Mouse (Mus musculus): ENCODE results near the gene Dnase2b. TPM values are rescaled to one million over a fixed set of nuclear protein-coding genes. Genes with fewer than 3 reads are reported as not detected.

Dnase2b gene
- not detected in 2 replicates for polyA plus RNA-seq (2015; fragmentation: Nextera tagmentation; extraction: Ambion mirVana)

- Histone ChIP-seq H3K27me3 (no peaks in the 10 kb centered on the region), H3K9ac (no peak within 1 kb of the TSS), H3K4me3 (no peak within 1 kb of the TSS), H3K4me2 (no peak within 1 kb of the TSS), H3K27ac (replicated peaks) (no peak within 1 kb of the TSS), H3K36me3 (no peaks in the 10 kb centered on the region), H3K4me1 (replicated peaks) (no peaks in the 10 kb centered on the region), H3K9me3 (no peaks in the 10 kb centered on the region)
- no peak for ATAC-seq (ENCODE audit: low read depth)
- WGBS: 94% methylated on average over 4 of the region's 4 CpGs
Measured at GRCm38 (mm10) chr3:146615496-146615895, at the start of gene Dnase2b. Dnase2b (minus strand) TSS chr3:146615596.

- H3K27me3 ChIP-seq: no peaks in the 10 kb centered on the region
- H3K4me2 ChIP-seq: no peak overlapping the region
- H3K36me3 ChIP-seq: no peaks in the 10 kb centered on the region
- H3K4me3 ChIP-seq: no peak overlapping the region
- H3K9ac ChIP-seq: no peak overlapping the region
- 78% methylated on average over 7 of the region's 7 CpGs for WGBS
- H3K27ac ChIP-seq (replicated peaks): no peak overlapping the region
- no peak for ATAC-seq (ENCODE audit: low read depth)
- no peaks in the 10 kb centered on the region for H3K4me1 ChIP-seq (replicated peaks)
- H3K9me3 ChIP-seq: no peaks in the 10 kb centered on the region
Measured at GRCm38 (mm10) chr3:146661907-146662306, 46.5 kb upstream of the Dnase2b start.

GRCm38 (mm10) chr3:146661001-146661400, 45.6 kb upstream of the Dnase2b start:
- Histone ChIP-seq H3K36me3 (no peaks in the 10 kb centered on the region), H3K4me1 (replicated peaks) (no peaks in the 10 kb centered on the region), H3K9me3 (no peaks in the 10 kb centered on the region), H3K9ac (no peak overlapping the region), H3K4me2 (no peak overlapping the region), H3K27me3 (no peaks in the 10 kb centered on the region), H3K4me3 (no peak overlapping the region), H3K27ac (replicated peaks) (no peak overlapping the region)
- WGBS: 80% methylated on average over 6 of the region's 6 CpGs
- ATAC-seq (ENCODE audit: low read depth): no peak

- no peak overlapping the region for H3K9ac ChIP-seq
- H3K9me3 ChIP-seq: no peaks in the 10 kb centered on the region
- no peak overlapping the region for H3K4me3 ChIP-seq
- no peak overlapping the region for H3K4me2 ChIP-seq
- no peak for ATAC-seq (ENCODE audit: low read depth)
- H3K27me3 ChIP-seq: no peaks in the 10 kb centered on the region
- no peaks in the 10 kb centered on the region for H3K4me1 ChIP-seq (replicated peaks)
- no peak overlapping the region for H3K27ac ChIP-seq (replicated peaks)
- 95% methylated on average over 5 of the region's 5 CpGs for WGBS
- H3K36me3 ChIP-seq: no peaks in the 10 kb centered on the region
Measured at GRCm38 (mm10) chr3:146659321-146659720, 43.9 kb upstream of the Dnase2b start.

- H3K4me1 ChIP-seq (replicated peaks): no peaks in the 10 kb centered on the region
- 83% methylated on average over 1 of the region's 1 CpGs for WGBS
- no peak overlapping the region for H3K4me2 ChIP-seq
- no peaks in the 10 kb centered on the region for H3K36me3 ChIP-seq
- no peak for ATAC-seq (ENCODE audit: low read depth)
- H3K9me3 ChIP-seq: no peaks in the 10 kb centered on the region
- H3K27me3 ChIP-seq: no peaks in the 10 kb centered on the region
- no peak overlapping the region for H3K27ac ChIP-seq (replicated peaks)
- no peak overlapping the region for H3K4me3 ChIP-seq
- H3K9ac ChIP-seq: no peak overlapping the region
Measured at GRCm38 (mm10) chr3:146658061-146658639, 42.8 kb upstream of the Dnase2b start.

GRCm38 (mm10) chr3:146657433-146657832, 42.0 kb upstream of the Dnase2b start:
- Histone ChIP-seq H3K27me3 (no peaks in the 10 kb centered on the region), H3K4me3 (no peak overlapping the region), H3K9me3 (no peaks in the 10 kb centered on the region), H3K4me2 (no peak overlapping the region), H3K27ac (replicated peaks) (no peak overlapping the region), H3K9ac (no peak overlapping the region), H3K36me3 (no peaks in the 10 kb centered on the region), H3K4me1 (replicated peaks) (no peaks in the 10 kb centered on the region)
- WGBS: 89% methylated on average over 5 of the region's 5 CpGs
- no peak for ATAC-seq (ENCODE audit: low read depth)

- Histone ChIP-seq H3K27ac (replicated peaks) (no peak overlapping the region), H3K36me3 (no peaks in the 10 kb centered on the region), H3K27me3 (no peaks in the 10 kb centered on the region), H3K4me3 (no peak overlapping the region), H3K4me1 (replicated peaks) (no peaks in the 10 kb centered on the region), H3K9me3 (no peaks in the 10 kb centered on the region), H3K4me2 (no peak overlapping the region), H3K9ac (no peak overlapping the region)
- no peak for ATAC-seq (ENCODE audit: low read depth)
- WGBS: 81% methylated on average over 2 of the region's 2 CpGs
Measured at GRCm38 (mm10) chr3:146655111-146655577, 39.7 kb upstream of the Dnase2b start.

GRCm38 (mm10) chr3:146653692-146654091, 38.3 kb upstream of the Dnase2b start:
- no peaks in the 10 kb centered on the region for H3K36me3 ChIP-seq
- H3K9ac ChIP-seq: no peak overlapping the region
- no peak overlapping the region for H3K4me3 ChIP-seq
- WGBS: 78% methylated on average over 6 of the region's 6 CpGs
- ATAC-seq (ENCODE audit: low read depth): no peak
- H3K9me3 ChIP-seq: no peaks in the 10 kb centered on the region
- H3K27ac ChIP-seq (replicated peaks): no peak overlapping the region
- no peak overlapping the region for H3K4me2 ChIP-seq
- no peaks in the 10 kb centered on the region for H3K4me1 ChIP-seq (replicated peaks)
- H3K27me3 ChIP-seq: no peaks in the 10 kb centered on the region

- WGBS: 92% methylated on average over 5 of the region's 5 CpGs
- Histone ChIP-seq H3K27ac (replicated peaks) (no peak overlapping the region), H3K4me3 (no peak overlapping the region), H3K27me3 (no peaks in the 10 kb centered on the region), H3K4me2 (no peak overlapping the region), H3K4me1 (replicated peaks) (no peaks in the 10 kb centered on the region), H3K9me3 (no peaks in the 10 kb centered on the region), H3K9ac (no peak overlapping the region), H3K36me3 (no peaks in the 10 kb centered on the region)
- ATAC-seq (ENCODE audit: low read depth): no peak
Measured at GRCm38 (mm10) chr3:146652431-146652830, 37.0 kb upstream of the Dnase2b start.

- Histone ChIP-seq H3K9ac (no peak within 1 kb of the TSS), H3K27ac (replicated peaks) (no peak within 1 kb of the TSS)
- WGBS: 90% methylated on average over 3 of the region's 3 CpGs
Measured at GRCm38 (mm10) chr3:146651217-146651616, 35.8 kb upstream of the Dnase2b start, which contains the start of gene 4930503B20Rik. 4930503B20Rik (minus strand) TSS chr3:146651317.

GRCm38 (mm10) chr3:146650716-146651115, 35.3 kb upstream of the Dnase2b start:
- H3K36me3 ChIP-seq: no peaks in the 10 kb centered on the region
- H3K4me3 ChIP-seq: no peak overlapping the region
- H3K27me3 ChIP-seq: no peaks in the 10 kb centered on the region
- no peak for ATAC-seq (ENCODE audit: low read depth)
- no peaks in the 10 kb centered on the region for H3K9me3 ChIP-seq
- H3K9ac ChIP-seq: no peak overlapping the region
- no peak overlapping the region for H3K27ac ChIP-seq (replicated peaks)
- no peaks in the 10 kb centered on the region for H3K4me1 ChIP-seq (replicated peaks)
- H3K4me2 ChIP-seq: no peak overlapping the region
- WGBS: 91% methylated on average over 10 of the region's 10 CpGs

More at GRCm38 (mm10) chr3:146651217-146651616, 35.8 kb upstream of the Dnase2b start, which contains the start of gene 4930503B20Rik:
- no peak for ATAC-seq (ENCODE audit: low read depth)
- no peaks in the 10 kb centered on the region for H3K4me1 ChIP-seq (replicated peaks)
- no peaks in the 10 kb centered on the region for H3K9me3 ChIP-seq
- H3K4me3 ChIP-seq: no peak within 1 kb of the TSS
- no peaks in the 10 kb centered on the region for H3K36me3 ChIP-seq
- H3K27me3 ChIP-seq: no peaks in the 10 kb centered on the region
- no peak within 1 kb of the TSS for H3K4me2 ChIP-seq

- WGBS: 77% methylated on average over 10 of the region's 10 CpGs
- Histone ChIP-seq H3K4me3 (no peak overlapping the region), H3K27me3 (no peaks in the 10 kb centered on the region), H3K36me3 (no peaks in the 10 kb centered on the region), H3K9ac (no peak overlapping the region), H3K27ac (replicated peaks) (no peak overlapping the region), H3K4me1 (replicated peaks) (no peaks in the 10 kb centered on the region), H3K4me2 (no peak overlapping the region), H3K9me3 (no peaks in the 10 kb centered on the region)
- ATAC-seq (ENCODE audit: low read depth): no peak
Measured at GRCm38 (mm10) chr3:146649311-146649894, 34.0 kb upstream of the Dnase2b start.

Measured in neural tube, embryonic 13.5 days (tissue).